Mouse (Mus musculus): ENCODE measurements around the gene Ptrh2.

GRCm38 (mm10) chr11:86741505-86741904 lies 57.7 kb downstream of the Ptrh2 start:
- TF ChIP-seq CTCF (IDR thresholded peaks at IDR 0.05; ENCODE audit: low read depth) (no peak), EP300 (IDR thresholded peaks at IDR 0.05; ENCODE audit: low read depth) (no peak)
